Mouse (Mus musculus) lung, adult 2 months (tissue): ENCODE data around the gene Dcaf17. TPM values are rescaled to one million over a fixed set of nuclear protein-coding genes. Genes with fewer than 3 reads are reported as not detected.

ENCODE experiments used
- DNase-seq: peaks from one replicate; pipeline ENCODE4 v3.0.0; 2022
- H3K4me1 ChIP-seq: fragments of 200-500 bp; 2 replicates; pipeline ENCODE4 v1.6.1; 2011; ENCODE audit warnings: low read length; ENCODE audit not compliant: control insufficient read depth, insufficient read depth
- H3K4me3 ChIP-seq: fragments of 200-500 bp; replicated peaks from 2 replicates; pipeline ENCODE3; 2011; ENCODE audit warnings: low read depth, mild to moderate bottlenecking, control low read depth, low read length; ENCODE audit errors: extremely low read depth
- CTCF ChIP-seq: fragments of 200-500 bp; IDR thresholded peaks from 2 replicates; pipeline ENCODE4 v1.5.1; 2011; ENCODE audit warnings: mild to moderate bottlenecking, low read length, control low read depth; ENCODE audit not compliant: insufficient read depth
- POLR2A ChIP-seq: fragments of 200-500 bp; IDR thresholded peaks from 2 replicates; pipeline ENCODE4 v1.6.1; 2011; ENCODE audit warnings: low read depth, mild to moderate bottlenecking, control low read depth, low read length, borderline replicate concordance; ENCODE audit errors: extremely low read depth
- WGBS: fragments of 180-500 bp; shearing (Covaris S2); methylation state at CpG from one replicate; pipeline ENCODE4 v1.1.7; 2018; 5-methylcytosine and 5-hydroxymethylcytosine counted together
- polyA plus RNA-seq: library from polyadenylated mRNA; depleted of rRNA; stranded (reverse); fragments of >200 nt; gene quantifications from 2 replicates; pipeline ENCODE4 v1.2.3, GENCODE M21; 2012; rRNA removed

Gene Dcaf17
- polyA plus RNA-seq = 4.4 and 4.8 TPM in 2 replicates

GRCm38 (mm10) chr2:71055300-71056114, at the start of gene Dcaf17, which contains the start of gene Mettl8:
Dcaf17 (plus strand) TSS chr2:71055328.
Mettl8 (minus strand) TSS chr2:71055583.
- peak within 1 kb of the TSS; percentile 80 for H3K4me3 ChIP-seq
- WGBS = under 1% methylated on average over 57 of the region's 57 CpGs
- no peaks in the 10 kb centered on the region; the same call in 1 of the 2 replicates for H3K4me1 ChIP-seq
- peak; percentile 88 for DNase-seq
- TF ChIP-seq POLR2A (peak; percentile 79; the same call in 1 of the 2 replicates), CTCF (peak; percentile 13; the same call in 1 of the 2 replicates)

- Histone ChIP-seq H3K4me1 (no peaks in the 10 kb centered on the region), H3K4me3 (no peak overlapping the region)
- 87% methylated on average over 1 of the region's 1 CpGs for WGBS
- no peak for TF ChIP-seq POLR2A
- no peak for TF ChIP-seq CTCF
- no peak for DNase-seq
Measured at GRCm38 (mm10) chr2:71011816-71012215, 43.3 kb upstream of the Dcaf17 start.

- Histone ChIP-seq H3K4me1 (no peaks in the 10 kb centered on the region), H3K4me3 (no peak overlapping the region)
- no peak for TF ChIP-seq CTCF
- no peak for TF ChIP-seq POLR2A
- 91% methylated on average over 7 of the region's 7 CpGs for WGBS
- no peak for DNase-seq
Measured at GRCm38 (mm10) chr2:71013521-71013920, 41.6 kb upstream of the Dcaf17 start.

GRCm38 (mm10) chr2:71019277-71019676, 35.9 kb upstream of the Dcaf17 start:
- no peak for DNase-seq
- TF ChIP-seq POLR2A = no peak
- no peak for TF ChIP-seq CTCF
- WGBS = 70% methylated on average over 9 of the region's 9 CpGs
- no peak overlapping the region for H3K4me3 ChIP-seq
- no peaks in the 10 kb centered on the region for H3K4me1 ChIP-seq

GRCm38 (mm10) chr2:71019704-71020375, 35.3 kb upstream of the Dcaf17 start:
- 81% methylated on average over 8 of the region's 8 CpGs for WGBS
- TF ChIP-seq CTCF = no peak
- Histone ChIP-seq H3K4me3 (no peak overlapping the region), H3K4me1 (no peaks in the 10 kb centered on the region)
- DNase-seq = no peak

- TF ChIP-seq POLR2A (no peak), CTCF (no peak)
- DNase-seq = no peak
- Histone ChIP-seq H3K4me1 (peaks cover 2% of the 10 kb centered on the region), H3K4me3 (no peak overlapping the region)
- 74% methylated on average over 8 of the region's 8 CpGs for WGBS
Measured at GRCm38 (mm10) chr2:71020674-71021073, 34.5 kb upstream of the Dcaf17 start.

GRCm38 (mm10) chr2:71022991-71023390, 32.1 kb upstream of the Dcaf17 start:
- TF ChIP-seq CTCF (no peak), POLR2A (no peak)
- DNase-seq = no peak
- Histone ChIP-seq H3K4me1 (peaks cover 3% of the 10 kb centered on the region), H3K4me3 (no peak overlapping the region)
- 95% methylated on average over 6 of the region's 6 CpGs for WGBS

GRCm38 (mm10) chr2:71023986-71024385, 31.1 kb upstream of the Dcaf17 start:
- Histone ChIP-seq H3K4me1 (peaks cover 3% of the 10 kb centered on the region), H3K4me3 (no peak overlapping the region)
- WGBS = 84% methylated on average over 6 of the region's 6 CpGs
- DNase-seq = no peak
- TF ChIP-seq CTCF = no peak
- no peak for TF ChIP-seq POLR2A

GRCm38 (mm10) chr2:71025576-71026315, 29.4 kb upstream of the Dcaf17 start:
- no peak for DNase-seq
- peaks cover 3% of the 10 kb centered on the region for H3K4me1 ChIP-seq
- TF ChIP-seq POLR2A = no peak
- TF ChIP-seq CTCF = no peak
- 43% methylated on average over 12 of the region's 12 CpGs for WGBS
- H3K4me3 ChIP-seq = no peak overlapping the region

- WGBS = 65% methylated on average over 5 of the region's 5 CpGs
- TF ChIP-seq CTCF = no peak
- peaks cover 3% of the 10 kb centered on the region for H3K4me1 ChIP-seq
- H3K4me3 ChIP-seq = no peak overlapping the region
- no peak for DNase-seq
Measured at GRCm38 (mm10) chr2:71026787-71027186, 28.3 kb upstream of the Dcaf17 start.
